Mouse (Mus musculus) hindbrain, embryonic 13.5 days (tissue): ENCODE results near the gene Tspan1. TPM values are rescaled to one million over a fixed set of nuclear protein-coding genes. Genes with fewer than 3 reads are reported as not detected.

Experiments used
- ATAC-seq: fragments of 200-750 bp; cut with Nextera tagmentation; 2 replicates; pipeline ENCODE4 v1.8.0; 2017; ENCODE audit warnings: moderate TSS enrichment; ENCODE audit not compliant: low FRiP score
- H3K27ac ChIP-seq: fragments of 300-500 bp; sonication (generic); 2 replicates; pipeline ENCODE4 v1.5.1; 2015; ENCODE audit warnings: inconsistent platforms, mild to moderate bottlenecking, moderate library complexity
- H3K27me3 ChIP-seq: fragments of 300-500 bp; sonication (generic); 2 replicates; pipeline ENCODE4 v1.6.1; 2015; ENCODE audit warnings: mild to moderate bottlenecking, inconsistent platforms
- H3K36me3 ChIP-seq: fragments of 300-500 bp; sonication (generic); 2 replicates; pipeline ENCODE4 v1.6.1; 2015; ENCODE audit warnings: mild to moderate bottlenecking, inconsistent platforms
- H3K4me1 ChIP-seq: fragments of 300-500 bp; sonication (generic); replicated peaks from 2 replicates; pipeline ENCODE4 v1.6.1; 2015; ENCODE audit warnings: inconsistent platforms
- H3K4me2 ChIP-seq: fragments of 300-500 bp; sonication (generic); 2 replicates; pipeline ENCODE4 v1.6.1; 2015; ENCODE audit warnings: inconsistent platforms, mild to moderate bottlenecking, moderate library complexity
- H3K4me3 ChIP-seq: fragments of 300-500 bp; sonication (generic); 2 replicates; pipeline ENCODE4 v1.5.1; 2015; ENCODE audit warnings: mild to moderate bottlenecking, inconsistent platforms
- H3K9ac ChIP-seq: fragments of 300-500 bp; sonication (generic); 2 replicates; pipeline ENCODE4 v1.6.1; 2015; ENCODE audit warnings: mild to moderate bottlenecking, inconsistent platforms
- H3K9me3 ChIP-seq: fragments of 300-500 bp; sonication (generic); 2 replicates; pipeline ENCODE4 v1.6.1; 2016; ENCODE audit warnings: inconsistent platforms
- WGBS: fragments of 180-500 bp; shearing (Covaris S2); methylation state at CpG from one replicate; pipeline ENCODE4 v1.1.7; 2015; 5-methylcytosine and 5-hydroxymethylcytosine counted together
- polyA plus RNA-seq: library from polyadenylated mRNA; unstranded; fragments of >200 nt; fragmentation: Nextera tagmentation; extraction: Ambion mirVana; gene quantifications from 2 replicates; pipeline ENCODE4 v1.2.1, GENCODE M21; 2015

Gene Tspan1
- polyA plus RNA-seq, 1 experiment from 2014 or later: 0.19 TPM

DNA sequence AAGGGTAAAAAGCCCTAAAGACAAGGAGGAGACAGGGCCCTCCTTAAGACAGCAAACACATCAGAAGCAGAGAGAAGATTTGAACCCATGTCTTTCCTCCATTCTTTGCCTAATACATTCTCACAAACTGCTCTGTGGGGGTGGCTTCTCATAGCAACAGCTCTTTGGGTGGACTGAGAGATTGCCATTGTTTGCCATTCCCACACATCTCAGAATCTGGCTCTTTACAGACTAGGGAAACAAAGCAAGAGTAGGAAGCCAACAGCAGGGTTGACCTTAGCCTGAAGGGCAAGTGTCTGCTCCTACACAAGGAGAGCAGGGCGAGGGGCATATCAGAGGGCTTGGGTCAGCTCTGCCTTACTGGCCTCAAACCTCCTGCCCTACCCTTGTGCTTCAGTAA is 25.7 kb downstream of the Tspan1 start:
- Histone ChIP-seq H3K4me2 (no peak overlapping the region), H3K4me3 (no peak overlapping the region), H3K4me1 (peaks cover 22% of the 10 kb centered on the region), H3K9ac (no peak overlapping the region), H3K27me3 (peaks cover 26% of the 10 kb centered on the region), H3K9me3 (no peaks in the 10 kb centered on the region), H3K36me3 (no peaks in the 10 kb centered on the region), H3K27ac (no peak overlapping the region)
- 62% methylated on average over 1 of the region's 1 CpGs for WGBS
- ATAC-seq: no peak

DNA sequence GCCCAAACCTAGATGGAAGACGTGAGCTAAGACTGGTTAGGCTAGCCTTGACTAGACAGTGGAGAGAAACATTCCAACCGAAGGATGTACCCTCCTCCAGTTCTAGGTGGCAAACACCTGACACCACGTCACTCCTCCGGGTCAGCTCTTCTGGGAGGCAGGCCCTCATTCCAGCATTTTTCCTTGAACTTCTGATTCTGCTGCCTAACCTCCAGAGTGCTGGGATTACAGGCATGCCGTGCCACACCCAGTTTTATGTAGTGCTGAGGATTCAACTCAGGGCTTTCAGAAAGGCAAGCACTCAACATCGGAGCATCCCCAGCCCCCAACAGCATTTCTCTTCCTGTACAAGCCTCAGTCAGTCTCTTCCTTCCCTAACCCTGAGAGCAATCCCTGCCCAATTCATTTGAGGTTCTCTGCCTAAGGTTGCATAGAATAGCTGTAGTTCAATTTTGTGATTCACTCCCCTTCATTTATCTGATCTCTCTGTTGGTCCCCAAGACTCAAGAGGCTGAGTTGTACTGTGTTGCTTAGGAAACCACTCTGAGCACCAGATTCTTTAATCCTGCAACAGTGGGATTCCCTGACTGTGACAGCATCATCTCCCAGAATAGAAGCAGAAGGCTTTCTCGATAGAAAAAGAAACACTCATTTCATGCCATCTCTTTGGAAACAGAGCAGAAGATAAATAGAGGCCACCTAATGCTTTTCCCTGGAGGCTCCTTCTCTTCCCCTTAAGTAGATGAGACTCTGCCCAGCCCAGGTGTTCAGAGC is 26.4 kb downstream of the Tspan1 start:
- no peak for ATAC-seq

DNA sequence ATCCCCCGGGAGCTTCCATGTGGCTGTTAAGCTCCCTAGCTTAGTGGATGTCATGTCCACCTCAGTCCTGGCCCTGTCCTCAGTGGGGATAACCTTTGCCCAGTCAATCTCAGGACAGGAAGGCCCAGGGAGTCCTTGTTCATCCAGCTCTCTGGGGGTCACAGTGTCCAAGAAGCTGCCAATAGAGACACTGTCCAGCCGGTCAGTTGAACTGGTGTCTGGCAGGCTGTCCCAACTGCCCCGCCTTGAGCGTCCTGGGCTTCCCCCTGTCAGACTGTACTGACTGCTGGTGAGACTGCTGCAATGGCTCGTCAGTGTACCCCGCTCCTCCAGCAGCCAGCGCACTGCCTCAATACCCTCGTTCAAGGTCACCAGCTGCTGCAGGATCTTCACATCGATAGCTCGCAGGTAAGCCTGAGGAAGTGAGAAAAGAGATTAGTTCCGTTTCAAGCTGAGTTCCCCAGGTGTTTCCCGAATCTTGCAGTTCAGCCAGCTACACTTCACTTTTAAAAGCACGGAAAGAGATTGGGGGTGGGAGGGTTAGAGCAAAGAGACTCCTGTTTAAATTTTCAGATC is 29.9 kb downstream of the Tspan1 start:
- no peak overlapping the region for H3K9ac ChIP-seq
- WGBS: 59% methylated on average over 13 of the region's 13 CpGs
- no peak overlapping the region for H3K27ac ChIP-seq
- no peaks in the 10 kb centered on the region for H3K9me3 ChIP-seq
- no peaks in the 10 kb centered on the region for H3K36me3 ChIP-seq
- no peaks in the 10 kb centered on the region for H3K4me1 ChIP-seq
- H3K4me2 ChIP-seq: no peak overlapping the region
- H3K4me3 ChIP-seq: no peak overlapping the region
- H3K27me3 ChIP-seq: peaks cover 11% of the 10 kb centered on the region; the same call in 1 of the 2 replicates
- ATAC-seq: no peak

More for the DNA sequence above, 26.4 kb downstream of the Tspan1 start:
- Histone ChIP-seq H3K9me3 (no peaks in the 10 kb centered on the region), H3K36me3 (no peaks in the 10 kb centered on the region), H3K4me3 (no peak overlapping the region), H3K27me3 (peaks cover 26% of the 10 kb centered on the region), H3K4me2 (no peak overlapping the region), H3K9ac (no peak overlapping the region), H3K27ac (no peak overlapping the region), H3K4me1 (peaks cover 22% of the 10 kb centered on the region)
- WGBS: 81% methylated on average over 7 of the region's 7 CpGs

DNA sequence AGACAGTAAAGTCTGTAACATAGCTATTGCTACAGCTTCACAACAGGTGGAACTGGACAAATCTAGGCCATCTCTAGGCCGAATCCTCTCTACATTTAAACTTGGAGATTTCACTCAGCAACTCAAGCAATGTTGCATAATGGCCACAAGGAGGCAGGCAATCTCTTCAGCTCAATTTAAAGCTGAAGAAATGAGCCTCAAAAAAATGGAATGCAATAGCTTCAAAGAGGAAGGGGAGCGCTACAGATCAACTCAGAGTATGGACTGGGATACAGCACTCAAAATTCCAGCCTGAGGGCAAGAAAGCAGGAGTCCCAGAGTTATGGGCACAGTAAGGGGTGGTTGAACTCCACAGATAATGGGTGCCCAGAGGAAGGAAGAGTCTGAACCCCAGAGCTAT is 32.4 kb downstream of the Tspan1 start:
- H3K4me2 ChIP-seq: no peak overlapping the region

DNA sequence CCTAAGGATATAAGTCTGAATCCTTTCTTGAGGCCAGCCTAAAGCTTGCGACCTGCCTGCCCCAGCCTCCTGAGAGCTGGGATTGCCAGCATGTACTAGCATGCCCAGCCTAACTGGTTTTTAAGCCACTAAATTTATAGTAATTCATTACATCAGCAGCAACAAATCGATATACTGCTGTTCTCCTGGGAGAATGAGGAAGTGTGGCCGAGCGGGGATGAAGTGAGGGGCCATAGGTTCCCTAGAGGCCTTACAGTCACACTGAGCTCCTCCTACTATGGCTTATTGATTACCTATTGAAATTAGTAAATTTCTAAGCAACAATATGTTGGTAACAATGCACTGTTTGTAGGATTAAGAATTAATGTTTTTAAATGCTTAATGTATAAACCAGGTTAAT is 34.3 kb downstream of the Tspan1 start:
- Histone ChIP-seq H3K9me3 (no peaks in the 10 kb centered on the region), H3K4me2 (no peak overlapping the region), H3K27me3 (no peaks in the 10 kb centered on the region), H3K9ac (0 out of 2 replicates have a peak overlapping the region, but pooled peaks have one; percentile 31), H3K4me1 (no peaks in the 10 kb centered on the region), H3K36me3 (no peaks in the 10 kb centered on the region), H3K4me3 (no peak overlapping the region), H3K27ac (no peak overlapping the region)
- no peak for ATAC-seq
- WGBS: 82% methylated on average over 4 of the region's 4 CpGs

More for the DNA sequence above, 32.4 kb downstream of the Tspan1 start:
- Histone ChIP-seq H3K27me3 (no peaks in the 10 kb centered on the region), H3K4me1 (no peaks in the 10 kb centered on the region), H3K9me3 (no peaks in the 10 kb centered on the region), H3K9ac (no peak overlapping the region), H3K36me3 (no peaks in the 10 kb centered on the region), H3K27ac (no peak overlapping the region), H3K4me3 (no peak overlapping the region)
- 40% methylated on average over 2 of the region's 2 CpGs for WGBS
- ATAC-seq: no peak

DNA sequence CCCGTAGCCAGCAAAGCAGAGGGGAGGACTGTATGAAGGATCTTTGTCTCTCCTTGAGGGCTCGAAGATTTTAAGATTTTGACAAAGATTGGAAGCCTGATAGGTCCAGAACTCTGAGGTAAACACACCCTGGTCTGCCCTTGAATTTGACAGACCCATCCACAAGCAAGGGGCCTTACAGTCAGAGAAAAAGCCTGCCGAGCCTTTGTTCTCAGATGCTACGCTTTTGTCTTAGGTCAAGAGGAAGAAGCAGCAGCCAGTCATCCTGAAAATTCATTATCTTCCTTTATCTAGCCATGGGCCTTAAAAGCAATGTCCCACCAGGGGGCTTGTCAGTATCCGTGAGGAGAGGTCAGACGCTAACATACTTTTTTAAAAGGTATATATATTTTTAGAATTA is 39.4 kb downstream of the Tspan1 start:
- ATAC-seq: no peak
- Histone ChIP-seq H3K4me2 (no peak overlapping the region), H3K4me3 (no peak overlapping the region), H3K9ac (peak overlapping the region; percentile 51), H3K36me3 (no peaks in the 10 kb centered on the region), H3K9me3 (no peaks in the 10 kb centered on the region), H3K27ac (peak overlapping the region; percentile 35; the same call in 1 of the 2 replicates), H3K4me1 (peaks cover 17% of the 10 kb centered on the region), H3K27me3 (no peaks in the 10 kb centered on the region)
- WGBS: 56% methylated on average over 6 of the region's 6 CpGs

DNA sequence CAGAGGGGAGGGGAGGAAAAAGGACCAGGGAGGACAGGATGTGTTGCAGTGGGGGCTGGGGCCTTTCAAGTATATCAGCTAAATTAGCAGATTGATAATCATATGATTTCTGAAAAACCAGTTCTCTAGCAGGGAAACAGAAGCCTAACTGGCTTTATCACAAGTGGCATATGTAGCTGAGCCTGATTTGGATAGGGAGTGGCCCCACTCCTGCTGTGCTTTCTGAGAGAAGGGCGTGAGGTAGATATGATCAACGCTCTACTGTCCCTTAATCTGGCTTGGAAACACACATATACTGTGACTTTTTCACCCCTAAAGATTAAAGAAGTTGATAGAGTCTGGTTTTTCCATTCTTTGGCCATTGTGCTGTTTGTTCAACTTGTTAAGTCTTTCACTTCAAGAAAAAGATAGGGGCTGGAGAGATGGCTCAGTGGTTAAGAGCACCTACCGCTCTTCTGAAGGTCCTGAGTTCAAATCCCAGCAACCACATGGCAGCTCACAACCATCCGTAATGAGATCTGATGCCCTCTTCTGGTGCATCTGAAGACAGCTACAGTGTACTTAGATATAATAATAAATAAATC is 41.5 kb downstream of the Tspan1 start:
- no peaks in the 10 kb centered on the region for H3K9me3 ChIP-seq
- no peak overlapping the region for H3K4me2 ChIP-seq
- no peaks in the 10 kb centered on the region for H3K36me3 ChIP-seq
- no peak overlapping the region for H3K27ac ChIP-seq
- H3K9ac ChIP-seq: no peak overlapping the region
- peaks cover 20% of the 10 kb centered on the region for H3K4me1 ChIP-seq
- ATAC-seq: no peak
- 96% methylated on average over 4 of the region's 4 CpGs for WGBS
- H3K27me3 ChIP-seq: no peaks in the 10 kb centered on the region
- no peak overlapping the region for H3K4me3 ChIP-seq

DNA sequence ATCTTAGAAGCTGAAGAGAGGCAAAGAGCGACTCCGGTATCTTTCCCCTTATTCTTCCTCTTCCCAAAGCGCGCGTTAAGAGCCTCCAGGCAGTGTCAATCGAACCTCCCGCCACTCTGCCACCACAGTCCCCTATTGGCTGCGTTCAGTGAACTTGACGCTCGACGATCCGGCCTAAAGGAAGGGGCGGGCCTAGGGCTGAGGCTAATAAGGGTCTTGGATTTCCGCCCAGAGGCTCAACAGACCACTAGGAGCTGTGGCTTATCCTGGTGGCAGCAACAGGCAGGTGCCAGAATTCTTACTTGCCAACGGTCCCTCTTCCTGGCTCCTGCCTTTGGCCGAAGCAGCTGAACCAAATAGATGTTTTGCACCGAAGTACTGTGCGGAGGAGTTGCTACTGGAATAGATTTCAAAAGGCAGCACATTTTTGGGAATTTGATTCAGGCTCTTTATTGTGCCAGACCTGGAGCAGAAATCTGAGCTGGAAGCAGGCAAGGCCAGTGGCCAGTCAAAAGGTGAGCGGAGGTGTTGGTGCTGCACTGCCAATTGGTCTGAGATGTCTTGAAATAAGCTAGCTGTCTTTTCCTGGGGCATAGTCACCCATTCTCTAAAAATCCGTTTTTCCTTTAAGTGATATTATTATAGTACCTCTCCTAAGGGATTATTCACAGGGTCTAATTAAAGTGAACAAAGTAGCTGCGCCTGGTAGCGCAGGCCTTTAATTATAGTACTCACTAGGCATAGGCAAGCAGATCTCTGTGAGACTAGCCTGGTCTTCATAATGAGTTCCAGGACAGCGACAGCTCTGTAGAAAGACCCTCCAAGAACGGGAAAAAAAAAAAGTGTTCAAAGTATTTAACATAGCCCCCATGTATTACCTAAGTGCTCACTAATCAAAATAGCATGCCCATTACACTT is 43.5 kb downstream of the Tspan1 start, which contains the start of the genes Rad54l and Pomgnt1:
TSS of gene Rad54l (minus strand) at position 89 of the 918 bp plus-strand sequence.
TSS of gene Pomgnt1 (plus strand) at position 239 of the 918 bp plus-strand sequence.
- Histone ChIP-seq H3K4me1 (peaks cover 20% of the 10 kb centered on the region), H3K4me2 (peak within 1 kb of the TSS; percentile 70), H3K4me3 (peak within 1 kb of the TSS; percentile 54), H3K9me3 (no peaks in the 10 kb centered on the region), H3K27ac (peak within 1 kb of the TSS; percentile 63), H3K27me3 (no peaks in the 10 kb centered on the region), H3K36me3 (no peaks in the 10 kb centered on the region), H3K9ac (peak within 1 kb of the TSS; percentile 74)
- ATAC-seq: peak; percentile 98
- WGBS: 7% methylated on average over 24 of the region's 24 CpGs

DNA sequence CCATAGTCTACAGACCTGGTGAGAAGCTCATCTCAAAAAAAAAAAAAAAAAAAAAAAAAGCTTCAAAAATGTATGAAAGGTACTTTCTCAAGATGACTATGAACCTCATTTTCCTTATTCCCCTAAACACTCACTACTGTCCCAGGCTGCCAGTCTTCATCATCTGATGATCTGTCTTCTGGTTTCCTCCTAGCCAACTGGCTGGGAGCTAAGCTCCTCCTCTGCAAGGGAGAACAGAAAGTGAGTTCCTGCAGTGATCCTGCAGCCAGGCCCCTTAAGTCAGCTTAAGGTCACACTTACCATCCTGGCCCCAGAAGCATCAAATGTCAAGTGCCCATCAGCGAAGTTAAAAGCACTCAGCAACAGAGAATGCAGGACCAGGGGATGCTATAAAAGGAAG is 44.6 kb downstream of the Tspan1 start:
- Histone ChIP-seq H3K4me2 (peak overlapping the region; percentile 70), H3K4me1 (peaks cover 20% of the 10 kb centered on the region), H3K4me3 (peak overlapping the region; percentile 54), H3K27ac (no peak overlapping the region), H3K27me3 (no peaks in the 10 kb centered on the region), H3K9ac (peak overlapping the region; percentile 74), H3K36me3 (no peaks in the 10 kb centered on the region), H3K9me3 (no peaks in the 10 kb centered on the region)
- ATAC-seq: no peak
- 8% methylated on average over 1 of the region's 1 CpGs for WGBS
